Mouse (Mus musculus) embryonic facial prominence, embryonic 14.5 days (tissue): ENCODE results near the gene Ankrd52. TPM values are rescaled to one million over a fixed set of nuclear protein-coding genes. Genes with fewer than 3 reads are reported as not detected.
A peak's percentile ranks its signal among the peaks of the same experiment; 100 is the strongest.

ENCODE experiments used
- ATAC-seq: fragments of 200-750 bp; cut with Nextera tagmentation; 2 replicates; pipeline ENCODE4 v1.8.0; 2017; ENCODE audit warnings: low read depth, moderate number of reproducible peaks, moderate TSS enrichment
- DNase-seq: peaks from one replicate; pipeline ENCODE4 v3.0.0-alpha.2; 2015; ENCODE audit warnings: low spot score
- H3K27ac ChIP-seq: fragments of 300-500 bp; sonication (generic); replicated peaks from 2 replicates; pipeline ENCODE4 v1.5.1; 2014; ENCODE audit warnings: low read depth, mild to moderate bottlenecking, low read length, moderate library complexity
- H3K27me3 ChIP-seq: fragments of 300-500 bp; sonication (generic); replicated peaks from 2 replicates; pipeline ENCODE4 v1.6.1; 2014; ENCODE audit warnings: low read length; ENCODE audit not compliant: control insufficient read depth, insufficient read depth
- H3K36me3 ChIP-seq: fragments of 300-500 bp; sonication (generic); 2 replicates; pipeline ENCODE4 v1.6.1; 2014; ENCODE audit warnings: low read length, mixed read lengths; ENCODE audit not compliant: control insufficient read depth, insufficient read depth
- H3K4me1 ChIP-seq: fragments of 300-500 bp; sonication (generic); 2 replicates; pipeline ENCODE4 v1.6.1; 2014; ENCODE audit warnings: antibody characterized with exemption, low read length; ENCODE audit not compliant: control insufficient read depth, insufficient read depth
- H3K4me2 ChIP-seq: fragments of 300-500 bp; sonication (generic); 2 replicates; pipeline ENCODE4 v1.6.1; 2014; ENCODE audit warnings: low read depth, mild to moderate bottlenecking, low read length, moderate library complexity, mixed read lengths
- H3K4me3 ChIP-seq: fragments of 300-500 bp; sonication (generic); 2 replicates; pipeline ENCODE4 v1.5.1; 2014; ENCODE audit warnings: low read depth, mild to moderate bottlenecking, low read length
- H3K9ac ChIP-seq: fragments of 300-500 bp; sonication (generic); 2 replicates; pipeline ENCODE4 v1.6.1; 2014; ENCODE audit warnings: low read depth, mild to moderate bottlenecking, low read length, moderate library complexity, mixed read lengths
- H3K9me3 ChIP-seq: fragments of 300-500 bp; sonication (generic); 2 replicates; pipeline ENCODE4 v1.6.1; 2016; ENCODE audit warnings: low read length; ENCODE audit not compliant: control insufficient read depth
- WGBS: fragments of 180-500 bp; shearing (Covaris S2); extraction: QIAGEN DNeasy Blood & Tissue Kit; methylation state at CpG from one replicate; pipeline ENCODE4 v1.1.7; 2014; 5-methylcytosine and 5-hydroxymethylcytosine counted together
- polyA plus RNA-seq: library from polyadenylated mRNA; unstranded; fragments of >200 nt; fragmentation: Nextera tagmentation; extraction: Ambion mirVana; gene quantifications from 2 replicates; pipeline ENCODE4 v1.2.1, GENCODE M21; 2014

Ankrd52 gene
- polyA plus RNA-seq, 1 experiment from 2014 or later, result 11.9 TPM

DNA sequence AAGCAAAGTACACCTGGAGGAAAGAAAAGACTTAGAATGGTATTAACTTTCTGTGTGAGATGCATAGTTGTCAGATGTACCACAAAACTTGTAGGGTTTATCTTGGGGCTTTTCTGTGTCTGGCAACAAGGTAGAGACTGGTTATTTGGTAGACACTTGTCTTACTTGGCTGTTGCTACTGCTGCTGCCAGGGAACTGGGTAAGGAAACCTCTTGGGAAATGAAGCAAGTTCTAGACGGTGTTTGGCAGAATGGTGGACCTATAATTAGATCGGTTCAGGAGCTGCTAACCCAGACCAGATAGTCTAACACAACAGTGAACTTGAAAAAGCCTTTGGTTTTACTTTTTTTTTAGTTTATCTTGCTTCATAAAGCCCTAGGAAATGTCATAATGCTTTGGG, 38.0 kb upstream of the Ankrd52 start:
- H3K4me1 ChIP-seq, result 0 out of 2 replicates have a peak, but pooled peaks cover 10% of the 10 kb centered on the region
- no peaks in the 10 kb centered on the region for H3K27me3 ChIP-seq
- WGBS, result 68% methylated on average over 2 of the region's 2 CpGs
- no peaks in the 10 kb centered on the region for H3K36me3 ChIP-seq
- H3K4me3 ChIP-seq, result peak overlapping the region; percentile 68
- peak overlapping the region; percentile 62 for H3K4me2 ChIP-seq
- H3K9ac ChIP-seq, result peak overlapping the region; percentile 20; the same call in 1 of the 2 replicates
- ATAC-seq, result no peak
- no peak overlapping the region for H3K27ac ChIP-seq
- no peak for DNase-seq
- no peaks in the 10 kb centered on the region for H3K9me3 ChIP-seq

DNA sequence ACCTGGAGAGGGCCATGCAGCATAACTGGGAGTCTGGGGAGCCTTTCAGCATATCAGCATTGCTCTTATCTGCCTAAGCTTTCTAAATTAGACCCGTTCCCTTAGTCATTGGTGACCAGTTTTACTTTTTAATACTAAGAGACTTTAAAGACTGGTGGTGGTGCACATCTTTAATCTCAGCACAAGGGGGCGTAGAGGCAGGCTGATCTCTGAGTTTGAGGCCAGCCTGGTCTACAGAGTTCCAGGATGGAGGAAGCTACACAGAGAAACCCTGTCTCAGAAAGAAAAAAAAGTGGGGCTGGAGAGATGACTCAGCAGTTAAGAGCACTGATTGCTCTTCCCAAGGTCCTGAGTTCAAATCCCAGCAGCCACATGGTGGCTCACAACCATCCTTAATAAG, 36.7 kb upstream of the Ankrd52 start:
- ATAC-seq, result no peak
- 88% methylated on average over 2 of the region's 2 CpGs for WGBS
- no peak overlapping the region for H3K9ac ChIP-seq

DNA sequence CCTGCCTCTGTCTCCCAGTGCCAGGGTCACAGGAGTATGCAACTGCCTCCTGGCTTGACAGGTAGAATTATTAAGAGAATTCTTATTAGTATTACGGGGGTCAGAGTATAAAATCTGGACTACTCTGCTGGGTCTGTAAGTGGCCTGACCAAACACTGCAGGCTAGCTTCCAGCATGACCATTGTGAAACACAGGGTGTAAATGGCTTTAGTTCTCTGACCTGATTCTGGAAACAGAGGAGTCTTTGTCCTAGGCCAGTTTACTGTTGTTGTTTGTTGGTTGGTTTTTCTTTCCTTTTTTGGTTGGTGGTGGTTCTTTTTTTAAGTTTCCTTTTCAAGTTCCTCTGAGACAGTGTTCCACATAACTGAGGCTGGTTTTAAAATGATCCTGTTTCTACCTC, 33.5 kb upstream of the Ankrd52 start:
- H3K27ac ChIP-seq, result no peak overlapping the region
- no peaks in the 10 kb centered on the region for H3K9me3 ChIP-seq
- no peak for ATAC-seq
- 91% methylated on average over 1 of the region's 1 CpGs for WGBS
- no peak overlapping the region for H3K4me2 ChIP-seq
- no peak overlapping the region for H3K4me3 ChIP-seq
- no peak for DNase-seq
- peaks cover 12% of the 10 kb centered on the region; the same call in 1 of the 2 replicates for H3K4me1 ChIP-seq
- H3K27me3 ChIP-seq, result no peaks in the 10 kb centered on the region
- no peak overlapping the region for H3K9ac ChIP-seq
- H3K36me3 ChIP-seq, result no peaks in the 10 kb centered on the region

More for the DNA sequence above, 36.7 kb upstream of the Ankrd52 start:
- H3K36me3 ChIP-seq, result no peaks in the 10 kb centered on the region
- H3K27me3 ChIP-seq, result no peaks in the 10 kb centered on the region
- no peak overlapping the region for H3K27ac ChIP-seq
- no peak overlapping the region for H3K4me2 ChIP-seq
- 0 out of 2 replicates have a peak, but pooled peaks cover 13% of the 10 kb centered on the region for H3K4me1 ChIP-seq
- no peak overlapping the region for H3K4me3 ChIP-seq
- no peaks in the 10 kb centered on the region for H3K9me3 ChIP-seq
- no peak for DNase-seq

DNA sequence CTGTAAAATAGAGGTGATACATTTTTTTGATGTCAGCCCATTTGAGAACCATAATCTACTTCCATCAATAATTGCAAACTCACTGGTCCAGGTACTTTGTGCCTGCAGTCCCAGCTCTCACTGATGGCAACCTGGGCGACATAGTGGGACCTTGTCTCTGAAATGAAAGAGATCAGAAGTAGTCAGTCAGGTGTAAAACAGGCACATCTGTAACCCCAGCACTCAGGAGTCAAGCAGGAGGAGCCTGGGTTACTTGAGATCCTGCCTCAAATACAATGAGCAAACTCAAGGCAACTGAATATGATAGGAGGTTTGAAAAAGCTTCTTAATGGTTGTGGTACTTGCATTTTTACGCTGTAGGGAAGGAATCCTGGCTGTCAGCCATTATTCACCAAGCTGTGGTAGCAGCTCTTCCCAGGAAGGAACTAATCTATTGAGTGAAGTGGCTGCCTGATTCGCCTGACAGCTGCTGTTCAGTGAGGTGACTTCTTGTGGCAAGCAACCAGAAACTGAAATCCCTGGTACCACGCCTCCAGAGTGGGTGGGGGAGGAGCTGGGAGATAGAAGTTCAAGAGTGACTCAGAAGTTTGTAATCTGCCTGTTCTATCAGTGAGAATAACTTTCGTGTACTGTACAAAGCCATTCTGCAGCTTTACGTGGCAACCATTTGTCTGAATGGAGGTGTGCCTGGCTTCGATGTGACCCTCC, 32.2 kb upstream of the Ankrd52 start:
- H3K4me2 ChIP-seq, result peak overlapping the region; percentile 20
- no peaks in the 10 kb centered on the region for H3K27me3 ChIP-seq
- H3K36me3 ChIP-seq, result peaks cover 3% of the 10 kb centered on the region; the same call in 1 of the 2 replicates
- peak overlapping the region; percentile 74 for H3K27ac ChIP-seq
- ATAC-seq, result peak; percentile 83
- peak; percentile 94 for DNase-seq
- H3K4me1 ChIP-seq, result peaks cover 3% of the 10 kb centered on the region; the same call in 1 of the 2 replicates
- 39% methylated on average over 7 of the region's 7 CpGs for WGBS
- H3K4me3 ChIP-seq, result no peak overlapping the region
- H3K9me3 ChIP-seq, result no peaks in the 10 kb centered on the region
- H3K9ac ChIP-seq, result no peak overlapping the region

DNA sequence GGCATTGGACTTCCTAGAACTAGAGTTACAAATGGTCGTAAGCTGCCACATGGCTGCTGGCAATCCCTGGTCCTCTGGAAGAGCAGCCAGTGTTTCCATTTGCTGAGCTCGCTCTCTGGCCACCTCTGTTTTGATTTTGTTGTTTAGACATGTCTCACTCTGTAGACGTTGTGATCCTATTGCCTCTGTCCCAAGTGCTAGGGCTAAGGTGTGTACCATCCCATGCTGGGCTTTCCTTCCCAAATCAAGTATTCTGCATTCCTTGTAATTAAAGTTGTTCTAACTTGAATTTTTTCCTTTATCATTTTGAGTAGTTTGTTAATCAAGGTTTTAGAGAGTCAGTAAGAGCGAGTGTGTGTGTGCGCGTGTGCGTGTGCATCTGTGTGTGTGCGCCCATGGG, 29.4 kb upstream of the Ankrd52 start:
- ATAC-seq, result no peak
- Histone ChIP-seq H3K4me3 (no peak overlapping the region), H3K27ac (no peak overlapping the region), H3K4me1 (peaks cover 3% of the 10 kb centered on the region; the same call in 1 of the 2 replicates), H3K36me3 (peaks cover 30% of the 10 kb centered on the region), H3K9ac (no peak overlapping the region), H3K27me3 (no peaks in the 10 kb centered on the region), H3K4me2 (no peak overlapping the region), H3K9me3 (no peaks in the 10 kb centered on the region)
- DNase-seq, result no peak
- WGBS, result 92% methylated on average over 8 of the region's 8 CpGs

DNA sequence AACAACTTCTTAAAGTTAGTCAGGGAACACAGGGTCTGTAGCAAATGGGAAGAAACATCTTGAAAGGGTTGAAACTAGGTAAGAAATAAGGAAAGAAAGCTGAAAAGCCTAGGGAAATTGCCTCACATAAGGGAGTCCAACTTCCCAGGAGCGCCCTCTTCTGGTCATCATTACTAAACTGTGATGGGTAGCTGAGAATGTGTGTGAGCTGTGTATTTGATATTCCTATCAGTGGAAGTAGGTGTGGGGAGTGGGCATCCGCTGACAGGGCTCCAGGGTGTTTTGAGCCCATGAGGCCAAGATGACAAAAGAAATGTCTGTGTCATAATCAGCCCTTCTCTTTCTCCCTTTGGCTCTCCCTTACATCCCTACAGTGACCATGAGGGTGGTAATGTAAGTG, 18.1 kb upstream of the Ankrd52 start:
- no peaks in the 10 kb centered on the region for H3K27me3 ChIP-seq
- H3K9me3 ChIP-seq, result no peaks in the 10 kb centered on the region
- WGBS, result 45% methylated on average over 2 of the region's 2 CpGs
- H3K4me1 ChIP-seq, result no peaks in the 10 kb centered on the region
- no peak overlapping the region for H3K4me2 ChIP-seq
- H3K4me3 ChIP-seq, result no peak overlapping the region
- peak; percentile 50 for DNase-seq
- ATAC-seq, result no peak; the same call in 1 of the 2 replicates
- no peak overlapping the region for H3K9ac ChIP-seq
- H3K27ac ChIP-seq, result no peak overlapping the region
- H3K36me3 ChIP-seq, result peaks cover 90% of the 10 kb centered on the region

DNA sequence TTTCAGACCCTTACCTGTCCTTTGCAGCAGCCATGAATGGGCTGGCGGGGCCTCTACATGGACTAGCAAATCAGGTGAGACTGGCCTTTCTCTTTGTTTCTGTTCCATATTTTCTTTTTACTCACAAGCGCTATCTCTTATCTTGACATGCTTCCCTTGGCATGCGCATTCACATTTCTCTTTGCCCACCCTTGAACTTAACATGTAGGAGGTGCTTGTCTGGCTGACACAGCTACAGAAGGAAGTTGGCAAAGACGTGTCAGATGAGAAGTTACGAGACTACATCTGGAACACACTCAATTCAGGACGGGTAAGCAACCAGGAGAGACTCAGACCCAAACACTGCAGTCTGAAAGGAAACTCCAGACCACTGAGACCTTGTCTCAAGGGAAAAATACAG, 17.7 kb upstream of the Ankrd52 start:
- no peak overlapping the region for H3K4me2 ChIP-seq
- no peak for ATAC-seq
- H3K27me3 ChIP-seq, result no peaks in the 10 kb centered on the region
- H3K4me3 ChIP-seq, result no peak overlapping the region
- H3K36me3 ChIP-seq, result peaks cover 87% of the 10 kb centered on the region
- no peak overlapping the region for H3K9ac ChIP-seq
- no peaks in the 10 kb centered on the region for H3K9me3 ChIP-seq
- H3K27ac ChIP-seq, result no peak overlapping the region
- no peak for DNase-seq
- no peaks in the 10 kb centered on the region for H3K4me1 ChIP-seq
- WGBS, result 89% methylated on average over 6 of the region's 6 CpGs

DNA sequence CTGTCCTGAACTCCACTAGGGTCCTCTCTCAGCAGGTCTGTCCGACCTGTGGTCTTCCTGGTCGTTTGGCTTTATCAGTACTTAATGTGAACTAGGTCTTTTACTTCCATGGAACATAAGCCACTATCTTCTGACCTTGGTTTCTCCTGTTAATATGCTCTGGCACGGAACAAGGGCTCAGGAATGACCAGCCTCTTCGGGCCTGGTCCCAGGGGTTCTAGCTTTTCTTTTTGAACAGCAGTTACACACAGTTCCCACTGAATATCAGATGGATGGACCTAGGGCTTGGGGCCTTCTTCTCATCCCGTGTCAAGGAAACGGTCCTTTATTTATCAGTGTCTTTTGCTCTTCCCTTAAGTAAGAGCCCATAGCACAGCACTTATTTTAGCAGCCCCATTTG, 15.1 kb upstream of the Ankrd52 start:
- WGBS, result 94% methylated on average over 6 of the region's 6 CpGs
- Histone ChIP-seq H3K9ac (no peak overlapping the region), H3K27ac (no peak overlapping the region), H3K4me1 (no peaks in the 10 kb centered on the region), H3K4me3 (no peak overlapping the region), H3K4me2 (no peak overlapping the region), H3K9me3 (no peaks in the 10 kb centered on the region), H3K27me3 (no peaks in the 10 kb centered on the region), H3K36me3 (peaks cover 75% of the 10 kb centered on the region)
- DNase-seq (no peak), ATAC-seq (no peak)

DNA sequence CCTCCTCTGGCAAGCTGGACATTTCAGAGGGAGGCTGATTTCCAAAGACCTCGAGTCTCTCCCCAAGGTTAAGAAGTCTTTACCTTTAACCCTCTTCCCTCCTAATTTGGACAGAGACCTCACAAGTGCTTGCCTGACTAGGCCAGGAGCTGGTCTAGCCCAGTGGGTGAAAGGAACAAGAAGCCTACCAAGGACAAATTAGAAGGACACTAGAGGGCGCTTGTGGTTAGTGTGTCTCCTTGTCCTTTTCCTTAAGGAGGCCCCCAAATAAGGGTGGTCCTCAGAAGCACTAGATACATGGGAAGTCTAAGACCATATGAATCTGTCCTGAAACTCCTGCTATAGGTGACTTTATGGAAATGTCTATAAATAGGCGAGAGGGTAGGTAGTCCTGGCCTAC, 14.3 kb upstream of the Ankrd52 start:
- DNase-seq, result peak; percentile 74
- Histone ChIP-seq H3K27me3 (no peaks in the 10 kb centered on the region), H3K4me1 (peaks cover under 1% of the 10 kb centered on the region; the same call in 1 of the 2 replicates), H3K36me3 (peaks cover 71% of the 10 kb centered on the region), H3K27ac (no peak overlapping the region), H3K9me3 (no peaks in the 10 kb centered on the region), H3K9ac (no peak overlapping the region), H3K4me2 (no peak overlapping the region), H3K4me3 (no peak overlapping the region)
- WGBS, result 54% methylated on average over 3 of the region's 3 CpGs
- peak; percentile 26; the same call in 1 of the 2 replicates for ATAC-seq
